Mouse (Mus musculus) forebrain, embryonic 15.5 days (tissue): ENCODE results near the gene Gm3594. TPM values are rescaled to one million over a fixed set of nuclear protein-coding genes. Genes with fewer than 3 reads are reported as not detected.

Experiments
- polyA plus RNA-seq: library from polyadenylated mRNA; unstranded; fragments of >200 nt; fragmentation: Nextera tagmentation; extraction: Ambion mirVana; gene quantifications from 2 replicates; pipeline ENCODE4 v1.2.1, GENCODE M21; 2015

Gene Gm3594
- polyA plus RNA-seq, 1 experiment from 2014 or later = not detected

Other genes starting within 250 kb of the Gm3594 start
- gene Gm21560, start 225.3 kb downstream of the Gm3594 start, polyA plus RNA-seq = not detected in 2 replicates
- gene Gm3411, start 157.4 kb downstream of the Gm3594 start, polyA plus RNA-seq = 5.4 and 5.5 TPM in 2 replicates
- gene Gm21103, start 139.8 kb downstream of the Gm3594 start, polyA plus RNA-seq = not detected in 2 replicates
- gene Gm3618, start 100.9 kb downstream of the Gm3594 start, polyA plus RNA-seq = not detected in 2 replicates
- gene Gm16440, start 54.3 kb downstream of the Gm3594 start, polyA plus RNA-seq = not detected in 2 replicates
- 3.5 and 4.5 TPM in 2 replicates for gene Gm3591, start 32.1 kb downstream of the Gm3594 start, polyA plus RNA-seq
- not detected in 2 replicates for gene Gm8356, start 92.7 kb upstream of the Gm3594 start, polyA plus RNA-seq
- gene Gm3629, start 146.0 kb upstream of the Gm3594 start, polyA plus RNA-seq = 0.55 TPM in 1 of 2 replicates, not detected in the other
- not detected in 2 replicates for gene Gm3460, start 177.8 kb upstream of the Gm3594 start, polyA plus RNA-seq
- not detected in 2 replicates for gene Gm10251, start 239.6 kb upstream of the Gm3594 start, polyA plus RNA-seq